Mouse (Mus musculus): ENCODE data around the gene Ripk3. TPM values are rescaled to one million over a fixed set of nuclear protein-coding genes. Genes with fewer than 3 reads are reported as not detected.
A peak's percentile ranks its signal among the peaks of the same experiment; 100 is the strongest.

Gene Ripk3
- polyA plus RNA-seq, 1 experiment from 2014 or later, result 52.1 TPM

DNA sequence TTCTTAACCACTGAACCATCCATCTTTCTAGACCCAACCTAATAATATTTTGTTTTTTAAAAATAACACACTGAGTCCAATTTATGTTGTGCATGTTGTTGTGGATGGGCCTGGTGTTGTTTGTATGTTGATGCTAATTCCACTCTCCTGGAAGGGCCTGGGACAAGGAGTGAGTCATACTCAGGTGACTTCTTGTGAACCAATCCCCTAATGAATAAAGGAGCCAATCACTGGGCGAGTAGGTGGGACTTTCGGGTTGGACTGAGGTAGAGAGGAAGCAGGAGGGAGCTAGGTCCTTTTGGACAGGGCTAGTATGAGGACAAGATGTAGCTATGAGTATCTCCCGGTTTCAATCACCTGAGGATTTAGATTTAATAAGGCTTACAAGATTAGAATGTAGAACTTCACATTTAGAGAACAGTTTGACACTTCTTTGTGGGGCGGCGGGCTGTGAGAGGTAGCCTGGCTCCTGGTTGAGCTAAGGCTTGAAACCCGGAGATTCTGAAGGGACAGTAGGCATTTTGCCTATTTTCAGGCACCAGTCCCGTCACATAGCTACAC is 31.3 kb upstream of the Ripk3 start:
- Histone ChIP-seq H3K4me3 (ENCODE audit: low read depth, low read length) (no peak overlapping the region), H3K27me3 (replicated peaks; ENCODE audit: control insufficient read depth, insufficient read depth, low read length) (peaks cover 19% of the 10 kb centered on the region), H3K4me2 (no peak overlapping the region), H3K9me3 (ENCODE audit: control insufficient read depth, low read length) (no peaks in the 10 kb centered on the region), H3K9ac (ENCODE audit: low read depth, low read length) (no peak overlapping the region), H3K36me3 (ENCODE audit: control insufficient read depth, insufficient read depth, low read length) (no peaks in the 10 kb centered on the region), H3K27ac (ENCODE audit: low read depth, low read length) (no peak overlapping the region), H3K4me1 (replicated peaks; ENCODE audit: control insufficient read depth, insufficient read depth, low read length) (peaks cover 13% of the 10 kb centered on the region)
- no peak for ATAC-seq (replicated peaks; ENCODE audit: low FRiP score)
- WGBS, result 69% methylated on average over 7 of the region's 7 CpGs
- no peak for DNase-seq (ENCODE audit: low spot score)

GRCm38 (mm10) chr14:55815310-55815751 is 26.7 kb upstream of the Ripk3 start:
- no peak overlapping the region; the same call in 1 of the 2 replicates for H3K9ac ChIP-seq (ENCODE audit: low read depth, low read length)
- DNase-seq (ENCODE audit: low spot score) (no peak), ATAC-seq (replicated peaks; ENCODE audit: low FRiP score) (no peak; the same call in 1 of the 2 replicates)
- no peaks in the 10 kb centered on the region for H3K9me3 ChIP-seq (ENCODE audit: control insufficient read depth, low read length)
- peak overlapping the region; percentile 64 for H3K4me2 ChIP-seq
- 29% methylated on average over 17 of the region's 17 CpGs for WGBS
- H3K27me3 ChIP-seq (replicated peaks; ENCODE audit: control insufficient read depth, insufficient read depth, low read length), result no peaks in the 10 kb centered on the region
- H3K36me3 ChIP-seq (ENCODE audit: control insufficient read depth, insufficient read depth, low read length), result no peaks in the 10 kb centered on the region
- peak overlapping the region; percentile 42 for H3K4me3 ChIP-seq (ENCODE audit: low read depth, low read length)
- no peaks in the 10 kb centered on the region for H3K4me1 ChIP-seq (replicated peaks; ENCODE audit: control insufficient read depth, insufficient read depth, low read length)
- H3K27ac ChIP-seq (ENCODE audit: low read depth, low read length), result no peak overlapping the region

- WGBS, result 26% methylated on average over 16 of the region's 16 CpGs
- ATAC-seq (replicated peaks; ENCODE audit: low FRiP score), result 0 out of 2 replicates have a peak, but pooled peaks have one; percentile 43
- no peak for DNase-seq (ENCODE audit: low spot score)
- H3K27ac ChIP-seq (ENCODE audit: low read depth, low read length), result no peak overlapping the region
- no peaks in the 10 kb centered on the region for H3K27me3 ChIP-seq (replicated peaks; ENCODE audit: control insufficient read depth, insufficient read depth, low read length)
- H3K36me3 ChIP-seq (ENCODE audit: control insufficient read depth, insufficient read depth, low read length), result no peaks in the 10 kb centered on the region
- no peak overlapping the region; the same call in 1 of the 2 replicates for H3K9ac ChIP-seq (ENCODE audit: low read depth, low read length)
- peak overlapping the region; percentile 42 for H3K4me3 ChIP-seq (ENCODE audit: low read depth, low read length)
- H3K9me3 ChIP-seq (ENCODE audit: control insufficient read depth, low read length), result no peaks in the 10 kb centered on the region
- no peaks in the 10 kb centered on the region for H3K4me1 ChIP-seq (replicated peaks; ENCODE audit: control insufficient read depth, insufficient read depth, low read length)
- peak overlapping the region; percentile 64 for H3K4me2 ChIP-seq
Observed at GRCm38 (mm10) chr14:55814885-55815284, 26.2 kb upstream of the Ripk3 start.

- no peak for DNase-seq (ENCODE audit: low spot score)
- no peaks in the 10 kb centered on the region for H3K27me3 ChIP-seq (replicated peaks; ENCODE audit: control insufficient read depth, insufficient read depth, low read length)
- H3K27ac ChIP-seq (ENCODE audit: low read depth, low read length), result no peak overlapping the region
- H3K4me2 ChIP-seq, result peak overlapping the region; percentile 1; the same call in 1 of the 2 replicates
- WGBS, result 67% methylated on average over 15 of the region's 15 CpGs
- H3K9me3 ChIP-seq (ENCODE audit: control insufficient read depth, low read length), result no peaks in the 10 kb centered on the region
- peaks cover 9% of the 10 kb centered on the region for H3K4me1 ChIP-seq (replicated peaks; ENCODE audit: control insufficient read depth, insufficient read depth, low read length)
- no peak for ATAC-seq (replicated peaks; ENCODE audit: low FRiP score)
- no peak overlapping the region for H3K4me3 ChIP-seq (ENCODE audit: low read depth, low read length)
- no peak overlapping the region for H3K9ac ChIP-seq (ENCODE audit: low read depth, low read length)
- no peaks in the 10 kb centered on the region for H3K36me3 ChIP-seq (ENCODE audit: control insufficient read depth, insufficient read depth, low read length)
Observed at GRCm38 (mm10) chr14:55795380-55796163, 6.9 kb upstream of the Ripk3 start.

DNA sequence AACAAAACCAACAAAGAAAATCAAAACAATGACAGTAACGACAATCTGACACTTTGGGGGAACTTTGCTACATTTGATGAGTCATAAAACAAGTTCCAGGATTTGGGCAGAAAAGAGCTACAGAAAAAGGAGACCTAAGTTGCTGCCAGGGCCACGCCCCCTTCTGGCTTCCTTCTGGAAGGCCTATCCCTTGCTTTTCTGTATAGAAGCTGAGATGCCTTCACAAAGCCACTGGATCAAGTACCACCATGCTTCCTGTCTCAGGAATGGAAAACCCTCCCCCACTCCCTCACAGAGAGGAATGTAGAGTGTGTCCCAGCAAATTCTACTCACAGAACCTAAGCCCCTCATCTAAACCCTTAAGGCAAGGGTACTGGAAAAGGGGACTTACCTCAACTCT is 5.3 kb upstream of the Ripk3 start:
- no peak overlapping the region for H3K4me2 ChIP-seq
- DNase-seq (ENCODE audit: low spot score), result no peak
- no peak for ATAC-seq (replicated peaks; ENCODE audit: low FRiP score)
- no peak overlapping the region for H3K27ac ChIP-seq (ENCODE audit: low read depth, low read length)
- H3K4me1 ChIP-seq (replicated peaks; ENCODE audit: control insufficient read depth, insufficient read depth, low read length), result peaks cover 9% of the 10 kb centered on the region
- no peak overlapping the region for H3K4me3 ChIP-seq (ENCODE audit: low read depth, low read length)
- 53% methylated on average over 2 of the region's 2 CpGs for WGBS
- H3K9me3 ChIP-seq (ENCODE audit: control insufficient read depth, low read length), result no peaks in the 10 kb centered on the region
- H3K27me3 ChIP-seq (replicated peaks; ENCODE audit: control insufficient read depth, insufficient read depth, low read length), result no peaks in the 10 kb centered on the region
- no peak overlapping the region for H3K9ac ChIP-seq (ENCODE audit: low read depth, low read length)
- H3K36me3 ChIP-seq (ENCODE audit: control insufficient read depth, insufficient read depth, low read length), result no peaks in the 10 kb centered on the region

DNA sequence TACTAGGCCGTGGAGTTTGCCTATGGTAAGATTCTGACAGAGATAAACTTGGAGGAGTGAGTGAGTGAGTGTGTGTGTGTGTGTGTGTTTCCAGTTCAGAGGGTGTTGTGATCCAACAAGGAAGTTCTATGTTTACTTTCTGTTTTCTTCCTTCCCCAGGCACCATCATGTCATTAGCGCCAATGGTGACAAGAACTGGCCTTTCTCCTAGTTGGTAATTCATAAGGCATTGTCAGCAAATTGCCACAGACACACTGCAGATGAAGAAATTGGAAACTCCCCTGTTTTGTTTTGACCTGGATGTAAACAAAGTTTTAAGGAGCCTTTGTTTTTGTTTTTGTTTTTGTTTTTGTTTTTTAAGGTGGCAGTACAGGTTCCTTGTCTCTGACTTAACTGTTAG is 4.8 kb upstream of the Ripk3 start:
- Histone ChIP-seq H3K4me2 (no peak overlapping the region), H3K27me3 (replicated peaks; ENCODE audit: control insufficient read depth, insufficient read depth, low read length) (no peaks in the 10 kb centered on the region), H3K9ac (ENCODE audit: low read depth, low read length) (no peak overlapping the region), H3K9me3 (ENCODE audit: control insufficient read depth, low read length) (no peaks in the 10 kb centered on the region), H3K36me3 (ENCODE audit: control insufficient read depth, insufficient read depth, low read length) (no peaks in the 10 kb centered on the region), H3K27ac (ENCODE audit: low read depth, low read length) (no peak overlapping the region), H3K4me1 (replicated peaks; ENCODE audit: control insufficient read depth, insufficient read depth, low read length) (peaks cover 9% of the 10 kb centered on the region), H3K4me3 (ENCODE audit: low read depth, low read length) (no peak overlapping the region)
- 46% methylated on average over 2 of the region's 2 CpGs for WGBS
- ATAC-seq (replicated peaks; ENCODE audit: low FRiP score), result no peak
- DNase-seq (ENCODE audit: low spot score), result no peak

DNA sequence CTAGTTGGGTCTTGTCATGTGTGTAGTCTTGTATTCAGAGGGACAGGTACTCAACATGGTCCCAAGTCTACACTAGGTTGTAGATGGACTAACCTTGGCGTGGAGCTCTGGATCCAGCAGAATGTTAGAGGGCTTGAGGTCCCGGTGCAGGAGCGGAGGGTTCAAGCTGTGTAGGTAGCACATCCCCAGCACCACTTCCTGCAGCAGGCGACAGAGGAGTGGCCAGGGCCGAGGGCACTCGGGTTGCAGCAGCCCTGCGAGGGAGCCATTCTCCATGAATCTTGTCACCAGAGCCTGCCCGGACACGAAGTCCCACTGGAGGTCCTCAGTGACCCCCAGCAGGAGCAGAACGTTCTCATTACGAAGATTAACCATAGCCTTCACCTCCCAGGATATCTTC is 934 bp downstream of the Ripk3 start:
- Histone ChIP-seq H3K4me1 (replicated peaks; ENCODE audit: control insufficient read depth, insufficient read depth, low read length) (peaks cover 6% of the 10 kb centered on the region), H3K9ac (ENCODE audit: low read depth, low read length) (peak overlapping the region; percentile 62), H3K36me3 (ENCODE audit: control insufficient read depth, insufficient read depth, low read length) (no peaks in the 10 kb centered on the region), H3K4me2 (peak overlapping the region; percentile 97), H3K9me3 (ENCODE audit: control insufficient read depth, low read length) (no peaks in the 10 kb centered on the region), H3K27me3 (replicated peaks; ENCODE audit: control insufficient read depth, insufficient read depth, low read length) (peaks cover 35% of the 10 kb centered on the region), H3K27ac (ENCODE audit: low read depth, low read length) (no peak overlapping the region), H3K4me3 (ENCODE audit: low read depth, low read length) (peak overlapping the region; percentile 57)
- 38% methylated on average over 11 of the region's 11 CpGs for WGBS
- ATAC-seq (replicated peaks; ENCODE audit: low FRiP score), result no peak
- DNase-seq (ENCODE audit: low spot score), result no peak

DNA sequence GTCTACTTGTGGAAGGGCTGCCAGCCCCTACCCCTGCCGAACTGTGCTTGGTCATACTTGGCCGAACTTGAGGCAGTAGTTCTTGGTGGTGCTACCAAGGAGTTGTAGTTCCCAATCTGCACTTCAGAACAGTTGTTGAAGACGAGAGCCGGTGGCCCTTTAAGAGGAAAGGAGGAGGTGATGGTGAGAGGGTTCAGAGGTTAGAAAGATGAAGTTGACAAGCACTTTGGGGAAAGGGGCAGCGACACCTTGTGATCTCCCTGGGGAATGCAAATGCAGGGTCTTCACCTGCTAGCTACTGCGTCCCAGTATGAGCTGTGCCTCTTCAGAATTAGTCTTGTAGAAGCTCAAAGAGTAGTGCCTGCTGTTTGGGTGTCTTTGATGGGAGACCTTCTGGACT is 3.5 kb downstream of the Ripk3 start:
- Histone ChIP-seq H3K4me2 (no peak overlapping the region), H3K36me3 (ENCODE audit: control insufficient read depth, insufficient read depth, low read length) (no peaks in the 10 kb centered on the region), H3K27ac (ENCODE audit: low read depth, low read length) (no peak overlapping the region), H3K27me3 (replicated peaks; ENCODE audit: control insufficient read depth, insufficient read depth, low read length) (peaks cover 49% of the 10 kb centered on the region), H3K4me1 (replicated peaks; ENCODE audit: control insufficient read depth, insufficient read depth, low read length) (peaks cover 8% of the 10 kb centered on the region), H3K4me3 (ENCODE audit: low read depth, low read length) (no peak overlapping the region), H3K9me3 (ENCODE audit: control insufficient read depth, low read length) (no peaks in the 10 kb centered on the region), H3K9ac (ENCODE audit: low read depth, low read length) (no peak overlapping the region)
- WGBS, result 39% methylated on average over 6 of the region's 6 CpGs
- no peak for ATAC-seq (replicated peaks; ENCODE audit: low FRiP score)
- DNase-seq (ENCODE audit: low spot score), result no peak

GRCm38 (mm10) chr14:55783958-55784235 is 4.8 kb downstream of the Ripk3 start, which contains the start of gene Adcy4:
Gene Adcy4 (minus strand): TSS chr14:55784095.
- H3K27me3 ChIP-seq (replicated peaks; ENCODE audit: control insufficient read depth, insufficient read depth, low read length), result peaks cover 49% of the 10 kb centered on the region
- 6% methylated on average over 13 of the region's 13 CpGs for WGBS
- no peak within 1 kb of the TSS for H3K27ac ChIP-seq (ENCODE audit: low read depth, low read length)
- peaks cover 8% of the 10 kb centered on the region for H3K4me1 ChIP-seq (replicated peaks; ENCODE audit: control insufficient read depth, insufficient read depth, low read length)
- H3K9me3 ChIP-seq (ENCODE audit: control insufficient read depth, low read length), result no peaks in the 10 kb centered on the region
- no peak for DNase-seq (ENCODE audit: low spot score)
- H3K36me3 ChIP-seq (ENCODE audit: control insufficient read depth, insufficient read depth, low read length), result no peaks in the 10 kb centered on the region
- no peak within 1 kb of the TSS for H3K9ac ChIP-seq (ENCODE audit: low read depth, low read length)
- peak within 1 kb of the TSS; percentile 55 for H3K4me2 ChIP-seq
- ATAC-seq (replicated peaks; ENCODE audit: low FRiP score), result no peak
- H3K4me3 ChIP-seq (ENCODE audit: low read depth, low read length), result peak within 1 kb of the TSS; percentile 34

Measured in liver, embryonic 11.5 days (tissue).